Mouse (Mus musculus): ENCODE measurements around the gene Hes3. TPM values are rescaled to one million over a fixed set of nuclear protein-coding genes. Genes with fewer than 3 reads are reported as not detected.

Gene Hes3
- polyA plus RNA-seq (2015; fragmentation: Nextera tagmentation; extraction: Ambion mirVana) = not detected in 2 replicates

DNA sequence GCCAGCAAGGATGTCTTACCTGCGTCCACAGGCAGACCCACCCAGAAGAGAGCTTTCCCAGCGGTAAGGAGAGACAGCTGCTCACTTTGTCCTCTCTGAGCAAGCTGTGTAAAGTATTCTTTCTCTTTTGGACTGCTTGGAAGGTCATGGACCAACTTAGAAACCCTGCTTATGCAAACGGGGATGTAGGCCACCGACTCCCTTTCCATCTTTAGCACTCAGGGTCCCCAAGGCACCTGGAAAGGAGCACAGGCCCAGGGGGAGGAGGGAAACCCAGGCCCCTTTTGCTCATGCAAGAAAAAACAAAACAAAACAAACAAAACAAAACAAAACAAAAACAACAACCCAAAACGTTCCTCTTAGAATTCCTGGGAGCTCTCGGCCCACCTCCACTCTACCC lies at the start of gene Hes3:
Hes3 (minus strand) TSS at position 101 of the 400 bp plus-strand sequence.

GRCm38 (mm10) chr4:152338419-152339292 lies 47.2 kb upstream of the Hes3 start, which contains the start of gene Chd5:
TSS of gene Chd5 (plus strand) at chr4:152338651.

GRCm38 (mm10) chr4:152325574-152326411 lies 34.3 kb upstream of the Hes3 start, which contains the start of gene Rpl22:
TSS of gene Rpl22 (plus strand) at chr4:152325742.

DNA sequence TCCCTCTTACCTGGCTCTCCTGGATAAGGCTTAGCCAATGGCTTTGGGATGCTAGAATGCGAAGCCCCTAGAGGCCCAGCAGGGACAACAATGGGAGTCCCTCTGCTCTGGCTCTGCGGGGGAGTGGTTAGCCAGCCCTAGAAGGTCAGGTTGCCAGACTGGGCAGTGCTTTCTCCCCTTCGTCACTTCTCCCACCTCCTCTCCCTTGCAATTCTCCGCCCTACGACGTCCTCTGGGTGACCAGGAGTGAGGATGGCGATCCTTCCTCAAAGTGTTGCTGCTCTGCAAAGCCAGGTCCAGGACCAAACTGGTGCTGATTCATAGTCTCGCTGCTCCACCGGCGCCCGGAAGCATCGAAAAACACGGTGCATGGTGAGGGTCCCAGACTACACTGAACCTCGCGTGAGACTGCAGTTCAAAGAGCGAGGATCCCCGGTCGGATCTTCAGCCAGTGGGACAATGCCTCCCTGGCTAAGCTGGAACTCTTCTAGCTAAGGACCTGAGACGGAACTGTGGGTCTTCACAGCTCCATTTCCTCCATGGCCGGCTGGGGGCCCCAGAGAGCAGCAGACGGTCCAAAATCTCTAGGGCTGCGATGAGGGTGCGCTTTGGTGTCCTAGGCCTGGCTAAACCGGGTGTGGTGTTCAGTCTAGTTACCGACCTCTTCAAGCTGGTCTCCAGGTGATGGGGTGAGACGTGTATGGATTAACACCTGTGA lies 27.2 kb upstream of the Hes3 start, which contains the start of gene Rnf207:
Rnf207 (minus strand) TSS at position 477 of the 718 bp plus-strand sequence.

GRCm38 (mm10) chr4:152296874-152297861 lies 5.7 kb upstream of the Hes3 start, which contains the start of gene Icmt:
TSS of gene Icmt (plus strand) at chr4:152297227.

GRCm38 (mm10) chr4:152273621-152274236 lies 17.7 kb downstream of the Hes3 start, which contains the start of gene Gpr153:
TSS of gene Gpr153 (plus strand) at chr4:152274232.

Other genes starting within 250 kb of the Hes3 start
- gene Plekhg5, start 219.2 kb downstream of the Hes3 start, polyA plus RNA-seq (2015; fragmentation: Nextera tagmentation; extraction: Ambion mirVana) = 5.7 and 7.3 TPM in 2 replicates
- 0.66 and 1.9 TPM in 2 replicates for gene Tnfrsf25, start 175.7 kb downstream of the Hes3 start, polyA plus RNA-seq (2015; fragmentation: Nextera tagmentation; extraction: Ambion mirVana)
- gene Espn, start 139.3 kb downstream of the Hes3 start, polyA plus RNA-seq (2015; fragmentation: Nextera tagmentation; extraction: Ambion mirVana) = 0.90 and 1.9 TPM in 2 replicates
- gene Hes2, start 132.8 kb downstream of the Hes3 start, polyA plus RNA-seq (2015; fragmentation: Nextera tagmentation; extraction: Ambion mirVana) = not detected in 2 replicates
- gene Acot7, start 113.5 kb downstream of the Hes3 start, polyA plus RNA-seq (2015; fragmentation: Nextera tagmentation; extraction: Ambion mirVana) = 22.8 and 28.6 TPM in 2 replicates
- 4.1 and 5.8 TPM in 2 replicates for gene Gpr153, start 17.4 kb downstream of the Hes3 start, polyA plus RNA-seq (2015; fragmentation: Nextera tagmentation; extraction: Ambion mirVana)
- gene Icmt, start 5.6 kb upstream of the Hes3 start, polyA plus RNA-seq (2015; fragmentation: Nextera tagmentation; extraction: Ambion mirVana) = 8.7 and 9.3 TPM in 2 replicates
- 0.05 and 0.10 TPM in 2 replicates for gene Rnf207, start 27.3 kb upstream of the Hes3 start, polyA plus RNA-seq (2015; fragmentation: Nextera tagmentation; extraction: Ambion mirVana)
- 497 and 537 TPM in 2 replicates for gene Rpl22, start 34.1 kb upstream of the Hes3 start, polyA plus RNA-seq (2015; fragmentation: Nextera tagmentation; extraction: Ambion mirVana)
- 0.04 and 0.05 TPM in 2 replicates for gene Chd5, start 47.0 kb upstream of the Hes3 start, polyA plus RNA-seq (2015; fragmentation: Nextera tagmentation; extraction: Ambion mirVana)
- 0.28 TPM in 1 of 2 replicates, not detected in the other for gene Nphp4, start 185.0 kb upstream of the Hes3 start, polyA plus RNA-seq (2015; fragmentation: Nextera tagmentation; extraction: Ambion mirVana)
- gene Kcnab2, start 186.2 kb upstream of the Hes3 start, polyA plus RNA-seq (2015; fragmentation: Nextera tagmentation; extraction: Ambion mirVana) = 12.6 and 16.3 TPM in 2 replicates